Mouse (Mus musculus) common myeloid progenitor, adult 5-6 weeks (primary cell): Measurements from ENCODE around the gene Afap1. TPM values are rescaled to one million over a fixed set of nuclear protein-coding genes. Genes with fewer than 3 reads are reported as not detected.

Experiments used
- ATAC-seq: replicated peaks from 2 replicates; pipeline ENCODE4 v1.8.0; 2016; ENCODE audit warnings: low read depth, mild to moderate bottlenecking, moderate TSS enrichment, inconsistent platforms; ENCODE audit not compliant: poor library complexity, severe bottlenecking
- total RNA-seq: library from RNA; stranded (forward); fragments of 200-1000, 187-1606 nt; gene quantifications from 2 replicates; pipeline ENCODE4 v1.2.3, GENCODE M21; 2017

Gene Afap1
- total RNA-seq, 1 experiment from 2014 or later: 3.6 TPM

- ATAC-seq: no peak
Measured at GRCm38 (mm10) chr5:35923448-35923847, 30.3 kb downstream of the Afap1 start.

- no peak for ATAC-seq
Measured at GRCm38 (mm10) chr5:35925171-35925634, 32.1 kb downstream of the Afap1 start.

DNA sequence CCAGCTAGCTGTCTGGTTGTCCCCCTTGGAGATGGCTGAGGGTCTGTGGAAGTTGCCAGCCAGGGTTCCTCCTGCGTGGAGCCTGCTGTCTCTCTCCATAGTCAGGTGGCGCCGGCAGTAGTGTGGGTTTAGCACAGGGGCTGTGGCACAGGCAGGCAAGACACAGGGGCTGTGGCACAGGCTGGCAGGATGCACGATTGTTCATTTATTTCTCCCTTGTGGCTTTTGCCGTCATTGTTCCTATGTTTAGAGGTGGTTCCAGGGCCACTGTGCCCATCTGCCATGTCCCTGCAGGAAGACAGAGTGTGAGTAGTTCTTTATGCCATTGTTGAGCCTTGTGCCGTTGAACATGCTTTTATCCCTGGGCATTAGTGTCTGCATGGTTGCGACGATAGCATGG is 33.4 kb downstream of the Afap1 start:
- no peak for ATAC-seq

GRCm38 (mm10) chr5:35931296-35931695 is 38.2 kb downstream of the Afap1 start:
- no peak for ATAC-seq

GRCm38 (mm10) chr5:35933059-35933458 is 39.9 kb downstream of the Afap1 start:
- no peak for ATAC-seq

- ATAC-seq: no peak
Measured at GRCm38 (mm10) chr5:35935939-35936338, 42.8 kb downstream of the Afap1 start.

DNA sequence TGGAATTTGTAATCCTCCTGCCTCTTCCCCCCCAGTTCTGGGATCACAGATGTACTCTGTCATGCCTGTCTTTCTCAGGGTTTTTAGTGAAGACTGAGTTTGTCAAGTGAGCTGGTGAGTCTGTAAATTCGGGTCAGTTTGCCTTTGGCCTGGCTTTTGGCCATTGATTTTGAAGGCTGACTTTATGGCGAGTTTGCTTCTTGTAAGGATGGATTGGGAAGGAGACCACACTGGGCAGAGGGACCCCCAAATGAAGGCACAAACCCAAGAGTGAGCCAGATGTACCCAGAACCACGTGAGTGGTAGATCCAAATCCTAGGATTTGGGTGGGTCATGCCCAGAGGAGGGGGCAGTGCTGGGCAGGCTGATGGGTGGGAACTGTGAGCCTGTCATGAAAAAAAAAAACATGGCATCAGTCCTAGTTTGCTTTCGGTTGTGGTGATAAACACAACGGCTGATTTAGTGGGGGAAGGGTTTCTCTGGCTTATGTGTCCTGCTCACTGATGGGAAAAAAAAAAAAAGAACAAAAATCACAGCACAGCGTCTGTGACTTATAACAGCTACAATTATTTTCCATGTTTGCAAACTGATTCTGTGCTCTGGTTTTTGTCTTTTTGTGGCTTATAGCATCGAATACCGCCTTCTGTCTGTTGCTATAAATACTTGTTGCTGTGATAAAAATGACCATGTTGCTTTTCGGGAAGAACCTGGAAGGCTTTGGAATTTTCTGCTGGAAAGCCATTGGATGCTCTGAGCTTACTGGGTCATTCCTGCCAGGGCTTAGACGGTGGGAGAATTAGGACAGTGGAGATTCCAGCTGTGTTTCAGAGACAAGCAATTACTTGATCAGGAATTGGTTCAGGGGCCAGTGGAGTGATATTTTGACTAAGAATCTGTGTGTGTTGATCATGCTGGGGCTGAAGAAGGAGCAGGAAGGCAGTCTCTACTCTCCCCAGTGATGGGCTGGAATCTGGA is 45.4 kb downstream of the Afap1 start:
- ATAC-seq: no peak

DNA sequence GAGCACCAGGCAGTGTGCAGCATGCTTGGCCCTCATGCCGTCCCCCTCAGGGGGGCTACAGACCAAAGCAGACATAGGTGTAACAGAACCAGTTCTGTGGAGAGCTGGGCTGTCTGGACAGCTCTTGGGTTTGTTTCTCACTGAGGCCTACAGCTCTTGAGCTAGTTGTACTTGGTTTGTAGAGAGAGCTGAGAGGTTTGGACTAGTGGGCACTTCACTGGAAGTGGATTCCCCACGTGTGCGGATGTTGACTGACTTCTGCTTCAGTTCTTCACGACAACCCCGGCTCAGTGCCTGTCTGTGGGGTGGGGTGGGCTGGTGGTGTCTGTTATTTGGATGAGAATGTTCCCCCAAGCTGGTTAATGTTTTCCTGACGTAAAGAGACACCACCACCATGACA is 46.8 kb downstream of the Afap1 start:
- no peak for ATAC-seq

- no peak for ATAC-seq
Measured at GRCm38 (mm10) chr5:35943541-35943940, 50.4 kb downstream of the Afap1 start.

DNA sequence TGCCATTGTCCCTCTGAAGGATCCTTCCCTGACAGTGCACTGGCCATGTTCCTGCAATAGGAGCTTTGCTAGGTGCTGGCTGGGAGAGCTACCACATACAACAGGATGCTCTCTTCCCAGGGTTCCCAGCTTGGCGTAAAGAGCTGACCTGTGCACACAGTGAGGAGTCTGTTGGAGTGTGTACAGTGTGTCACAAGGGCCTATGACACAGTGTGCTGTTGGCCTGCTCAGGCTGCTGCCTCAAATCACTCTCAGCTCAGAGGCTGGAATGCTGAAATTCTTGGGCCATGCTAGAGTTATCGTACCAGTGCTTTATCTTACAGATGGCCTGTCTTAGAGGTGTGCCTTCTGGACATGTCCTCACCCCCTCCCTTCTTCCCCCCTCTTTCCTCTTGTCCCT is 53.7 kb downstream of the Afap1 start:
- no peak for ATAC-seq

- no peak for ATAC-seq
Measured at GRCm38 (mm10) chr5:35947427-35947826, 54.3 kb downstream of the Afap1 start.

DNA sequence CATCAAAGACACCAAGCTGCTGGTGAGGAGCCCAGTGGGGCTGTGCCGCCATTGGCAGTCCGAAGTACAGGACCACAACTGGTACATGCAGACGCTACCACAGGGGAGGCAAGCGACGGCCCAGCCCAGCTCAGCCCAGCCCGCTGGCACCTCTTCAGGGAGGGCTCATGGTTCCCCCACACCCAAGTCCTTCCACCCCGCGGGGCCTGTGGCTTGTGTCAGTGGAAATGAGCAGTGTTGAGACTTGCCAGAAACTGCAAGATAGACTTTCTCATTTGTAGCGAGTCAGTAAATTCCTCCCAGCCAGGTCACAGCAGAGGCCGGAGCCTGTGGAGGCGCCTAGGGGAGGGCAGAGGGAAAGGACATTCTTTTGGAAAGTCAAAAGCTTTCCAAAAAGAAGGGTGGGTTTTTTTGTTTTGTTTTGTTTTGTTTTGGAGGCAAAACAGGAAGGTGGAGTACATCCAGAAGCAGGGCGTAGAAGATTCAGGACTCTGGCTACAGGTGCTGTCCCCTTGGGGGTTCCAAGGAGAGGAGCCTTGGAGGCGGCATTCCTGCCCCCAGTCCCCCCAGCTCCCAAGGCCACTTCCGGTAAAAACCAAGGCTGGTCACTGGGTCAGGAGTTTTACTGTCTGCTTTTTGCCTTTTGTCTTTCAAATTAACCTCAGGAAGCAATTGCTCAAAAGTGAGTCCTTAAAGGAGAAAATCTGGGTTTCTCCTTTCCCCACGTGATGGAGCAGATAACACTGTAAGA is 55.3 kb downstream of the Afap1 start:
- ATAC-seq: no peak

GRCm38 (mm10) chr5:35949061-35949460 is 55.9 kb downstream of the Afap1 start:
- ATAC-seq: no peak

DNA sequence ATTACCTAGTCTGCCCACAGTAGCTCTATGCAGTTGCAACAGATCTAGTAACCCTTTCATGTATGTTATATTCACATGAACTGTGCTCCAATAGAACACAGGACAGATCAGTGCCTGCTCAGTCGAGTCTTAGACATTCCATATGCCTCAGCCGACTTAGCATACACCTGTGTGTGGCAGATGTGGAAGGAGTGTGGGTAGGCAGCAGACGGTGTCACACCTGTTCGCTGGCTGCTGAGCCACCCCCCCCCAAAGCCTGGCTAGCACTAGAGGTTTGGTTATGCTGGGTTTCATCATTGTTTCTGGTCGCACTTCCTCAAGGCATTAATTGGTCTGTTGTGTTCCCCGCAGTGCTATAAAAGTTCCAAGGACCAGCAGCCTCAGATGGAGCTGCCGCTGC is 57.4 kb downstream of the Afap1 start:
- ATAC-seq: no peak

DNA sequence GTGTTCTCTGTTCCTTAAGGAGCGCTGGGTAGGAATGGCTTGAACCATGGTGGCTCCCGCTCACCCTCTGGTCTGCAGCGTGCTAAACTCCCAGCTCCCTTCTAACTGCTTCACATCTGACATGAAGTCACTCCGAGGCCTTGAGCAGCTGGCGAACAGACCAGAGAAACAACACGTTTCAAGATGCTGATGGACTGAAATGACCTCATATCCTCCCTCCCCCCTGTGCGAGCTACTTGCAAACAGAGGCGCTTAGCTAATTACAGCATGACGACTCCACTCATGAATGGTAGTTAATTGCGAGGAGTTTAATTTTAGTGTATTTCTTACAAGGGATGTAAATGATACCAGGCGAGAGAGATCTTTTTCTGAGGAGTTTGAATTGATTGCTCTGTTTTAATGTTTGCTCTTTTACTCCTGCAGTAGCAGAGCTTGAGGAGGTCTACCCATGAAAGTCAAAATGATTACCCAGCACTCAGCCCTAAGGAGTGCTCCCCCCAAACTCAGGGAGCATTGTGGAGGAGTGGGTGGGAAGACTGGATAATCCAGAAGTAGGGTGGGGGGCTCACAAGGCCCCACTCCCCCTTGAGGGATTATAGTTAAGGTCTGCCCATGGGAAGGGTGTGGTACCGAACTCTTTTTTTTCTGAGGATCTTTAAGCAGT is 61.1 kb downstream of the Afap1 start:
- no peak for ATAC-seq

GRCm38 (mm10) chr5:35956268-35956667 is 63.1 kb downstream of the Afap1 start:
- no peak for ATAC-seq

- ATAC-seq: no peak
Measured at GRCm38 (mm10) chr5:35958681-35959080, 65.6 kb downstream of the Afap1 start.

GRCm38 (mm10) chr5:35960168-35960567 is 67.0 kb downstream of the Afap1 start:
- peak; percentile 84 for ATAC-seq

- ATAC-seq: no peak
Measured at GRCm38 (mm10) chr5:35961271-35961670, 68.2 kb downstream of the Afap1 start.

GRCm38 (mm10) chr5:35963635-35964034 is 70.5 kb downstream of the Afap1 start:
- no peak for ATAC-seq

GRCm38 (mm10) chr5:35965036-35965435 is 71.9 kb downstream of the Afap1 start:
- ATAC-seq: no peak
